Mouse (Mus musculus): ENCODE data around the gene Guk1.

- TF ChIP-seq POLR2A (IDR thresholded peaks at IDR 0.05; ENCODE audit: low read depth, low read length) (no peak), CTCF (conservative IDR thresholded peaks at IDR 0.05; ENCODE audit: insufficient read depth, insufficient read length, low read depth, low read length) (no peak)
These were observed 36.1 kb downstream of the Guk1 start for GRCm38 (mm10) chr11:59155900-59156299.

Data from kidney, adult 2 months (tissue).